Mouse (Mus musculus) forebrain, embryonic 11.5 days (tissue): ENCODE results near the gene Zfp429. TPM values are rescaled to one million over a fixed set of nuclear protein-coding genes. Genes with fewer than 3 reads are reported as not detected.
A peak's percentile ranks its signal among the peaks of the same experiment; 100 is the strongest.
"Not testable (repeated sequence)": the region's sequence is repeated elsewhere in the genome, so short reads cannot be mapped to it uniquely, and the experiment has no call there.

Experiments used
- ATAC-seq: fragments of 200-750 bp; cut with Nextera tagmentation; replicated peaks from 2 replicates; pipeline ENCODE4 v1.8.0; 2017; ENCODE audit warnings: moderate TSS enrichment; ENCODE audit not compliant: low FRiP score
- DNase-seq: peaks from one replicate; pipeline ENCODE4 v3.0.0-alpha.2; 2017; ENCODE audit warnings: low spot score
- H3K27ac ChIP-seq: fragments of 300-500 bp; sonication (generic); 2 replicates; pipeline ENCODE4 v1.5.1; 2014; ENCODE audit warnings: low read depth, low read length
- H3K27me3 ChIP-seq: fragments of 300-500 bp; sonication (generic); 2 replicates; pipeline ENCODE4 v1.6.1; 2014; ENCODE audit warnings: mild to moderate bottlenecking, low read length, mixed read lengths; ENCODE audit not compliant: control insufficient read depth, insufficient read depth
- H3K36me3 ChIP-seq: fragments of 300-500 bp; sonication (generic); 2 replicates; pipeline ENCODE4 v1.6.1; 2014; ENCODE audit warnings: mild to moderate bottlenecking, low read length, moderate library complexity, mixed read lengths; ENCODE audit not compliant: control insufficient read depth, insufficient read depth
- H3K4me1 ChIP-seq: fragments of 300-500 bp; sonication (generic); replicated peaks from 2 replicates; pipeline ENCODE4 v1.6.1; 2014; ENCODE audit warnings: low read length, mixed read lengths; ENCODE audit not compliant: control insufficient read depth, insufficient read depth
- H3K4me2 ChIP-seq: fragments of 300-500 bp; sonication (generic); 2 replicates; pipeline ENCODE4 v1.6.1; 2014; ENCODE audit warnings: low read depth, mild to moderate bottlenecking, low read length, moderate library complexity, mixed read lengths; ENCODE audit not compliant: severe bottlenecking
- H3K4me3 ChIP-seq: fragments of 300-500 bp; sonication (generic); 2 replicates; pipeline ENCODE4 v1.5.1; 2014; ENCODE audit warnings: low read depth, low read length
- H3K9ac ChIP-seq: fragments of 300-500 bp; sonication (generic); 2 replicates; pipeline ENCODE4 v1.6.1; 2014; ENCODE audit warnings: low read length
- H3K9me3 ChIP-seq: fragments of 300-500 bp; sonication (generic); 2 replicates; pipeline ENCODE4 v1.6.1; 2016; ENCODE audit warnings: low read length, mixed read lengths; ENCODE audit not compliant: control insufficient read depth
- WGBS: fragments of 180-500 bp; shearing (Covaris S2); extraction: QIAGEN DNeasy Blood & Tissue Kit; methylation state at CpG from one replicate; pipeline ENCODE4 v1.1.7; 2014; 5-methylcytosine and 5-hydroxymethylcytosine counted together
- polyA plus RNA-seq: library from polyadenylated mRNA; unstranded; fragments of >200 nt; fragmentation: Nextera tagmentation; extraction: Ambion mirVana; gene quantifications from 2 replicates; pipeline ENCODE4 v1.2.1, GENCODE M21; 2014

Gene Zfp429
- 3.7 and 4.4 TPM in 2 replicates for polyA plus RNA-seq

GRCm38 (mm10) chr13:67399183-67399903, at the start of gene Zfp429:
Gene Zfp429, minus strand, starts transcription at chr13:67399819.
- H3K27me3 ChIP-seq, H3K9me3 ChIP-seq, H3K36me3 ChIP-seq, H3K4me1 ChIP-seq, H3K27ac ChIP-seq: not testable (repeated sequence)
- 4% methylated on average over 14 of the region's 16 CpGs for WGBS
- H3K4me2 ChIP-seq: peak within 1 kb of the TSS; percentile 59
- H3K4me3 ChIP-seq: peak within 1 kb of the TSS; percentile 54
- DNase-seq (peak; percentile 78), ATAC-seq (peak; percentile 97)
- peak within 1 kb of the TSS; percentile 55 for H3K9ac ChIP-seq

DNA sequence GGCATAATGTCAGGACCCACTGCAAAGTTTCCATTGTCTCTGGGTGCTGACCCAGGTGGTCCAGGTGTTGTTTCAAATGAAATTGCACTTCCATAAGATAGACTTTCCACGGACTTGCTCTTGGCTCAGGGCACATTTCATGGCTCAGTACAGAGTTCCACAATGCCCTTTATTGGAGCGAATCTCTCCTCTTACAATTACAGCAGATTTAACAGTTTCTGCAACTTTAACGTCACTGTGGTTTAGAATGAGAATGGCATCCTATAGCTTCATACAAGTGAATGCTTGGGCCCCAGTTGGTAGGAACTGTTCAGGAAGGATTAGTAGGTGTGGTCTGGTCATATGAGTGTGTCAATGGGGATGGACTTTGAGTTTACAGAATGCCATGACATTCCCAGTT, 37.5 kb upstream of the Zfp429 start:
- H3K4me1 ChIP-seq, H3K27me3 ChIP-seq, DNase-seq, H3K4me3 ChIP-seq, H3K4me2 ChIP-seq, H3K9ac ChIP-seq, H3K36me3 ChIP-seq, H3K27ac ChIP-seq, H3K9me3 ChIP-seq, ATAC-seq: not testable (repeated sequence)
- WGBS: 80% methylated on average over 1 of the region's 3 CpGs

DNA sequence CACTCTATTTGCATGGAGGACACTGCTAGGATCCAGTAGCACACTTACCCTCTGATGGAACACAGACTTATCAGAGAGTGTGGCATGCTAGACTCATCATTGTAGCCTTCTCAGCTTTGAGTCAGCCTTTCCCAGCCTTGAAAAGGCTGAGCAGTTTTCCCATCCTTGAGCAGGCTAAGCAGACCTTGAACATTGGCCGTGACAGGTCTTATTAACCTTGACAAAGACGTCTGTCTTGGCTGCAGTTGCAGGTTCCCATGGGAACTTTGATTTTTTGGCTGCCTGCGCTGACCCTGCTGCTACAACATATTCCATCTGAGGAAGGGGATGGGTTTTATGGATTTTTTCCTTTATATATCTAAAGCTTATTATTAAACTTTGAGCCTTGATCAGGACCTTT, 28.5 kb upstream of the Zfp429 start:
- Histone ChIP-seq H3K9me3 (no peaks in the 10 kb centered on the region), H3K27ac (no peak overlapping the region), H3K4me2 (no peak overlapping the region), H3K9ac (no peak overlapping the region), H3K27me3 (no peaks in the 10 kb centered on the region), H3K36me3 (no peaks in the 10 kb centered on the region), H3K4me1 (no peaks in the 10 kb centered on the region), H3K4me3 (no peak overlapping the region)
- ATAC-seq (no peak), DNase-seq (no peak)
- WGBS: 76% methylated on average over 3 of the region's 3 CpGs

- not testable (repeated sequence) for ATAC-seq, H3K4me2 ChIP-seq, H3K36me3 ChIP-seq, H3K9me3 ChIP-seq, H3K27ac ChIP-seq, H3K27me3 ChIP-seq, H3K4me1 ChIP-seq, DNase-seq, H3K9ac ChIP-seq, H3K4me3 ChIP-seq
These were observed 26.1 kb upstream of the Zfp429 start for GRCm38 (mm10) chr13:67425699-67426098.

- not testable (repeated sequence) for H3K27ac ChIP-seq, H3K36me3 ChIP-seq, H3K9ac ChIP-seq, DNase-seq, H3K4me1 ChIP-seq, ATAC-seq, H3K27me3 ChIP-seq, H3K4me2 ChIP-seq, H3K4me3 ChIP-seq, H3K9me3 ChIP-seq
- WGBS: 84% methylated on average over 2 of the region's 2 CpGs
These were observed 22.9 kb upstream of the Zfp429 start for GRCm38 (mm10) chr13:67422532-67422931.

- H3K27me3 ChIP-seq: no peaks in the 10 kb centered on the region
- DNase-seq (peak; percentile 69), ATAC-seq (peak; percentile 82)
- 3% methylated on average over 22 of the region's 22 CpGs for WGBS
- no peaks in the 10 kb centered on the region for H3K9me3 ChIP-seq
- H3K9ac ChIP-seq: peak within 1 kb of the TSS; percentile 39
- no peak within 1 kb of the TSS for H3K27ac ChIP-seq
- no peaks in the 10 kb centered on the region for H3K36me3 ChIP-seq
- peak within 1 kb of the TSS; percentile 66 for H3K4me2 ChIP-seq
- peaks cover 4% of the 10 kb centered on the region; the same call in 1 of the 2 replicates for H3K4me1 ChIP-seq
- peak within 1 kb of the TSS; percentile 47 for H3K4me3 ChIP-seq
These were observed 21.7 kb upstream of the Zfp429 start, which contains the start of gene Zfp459 for GRCm38 (mm10) chr13:67421207-67421857. Gene Zfp459, minus strand, starts transcription at chr13:67421418.

DNA sequence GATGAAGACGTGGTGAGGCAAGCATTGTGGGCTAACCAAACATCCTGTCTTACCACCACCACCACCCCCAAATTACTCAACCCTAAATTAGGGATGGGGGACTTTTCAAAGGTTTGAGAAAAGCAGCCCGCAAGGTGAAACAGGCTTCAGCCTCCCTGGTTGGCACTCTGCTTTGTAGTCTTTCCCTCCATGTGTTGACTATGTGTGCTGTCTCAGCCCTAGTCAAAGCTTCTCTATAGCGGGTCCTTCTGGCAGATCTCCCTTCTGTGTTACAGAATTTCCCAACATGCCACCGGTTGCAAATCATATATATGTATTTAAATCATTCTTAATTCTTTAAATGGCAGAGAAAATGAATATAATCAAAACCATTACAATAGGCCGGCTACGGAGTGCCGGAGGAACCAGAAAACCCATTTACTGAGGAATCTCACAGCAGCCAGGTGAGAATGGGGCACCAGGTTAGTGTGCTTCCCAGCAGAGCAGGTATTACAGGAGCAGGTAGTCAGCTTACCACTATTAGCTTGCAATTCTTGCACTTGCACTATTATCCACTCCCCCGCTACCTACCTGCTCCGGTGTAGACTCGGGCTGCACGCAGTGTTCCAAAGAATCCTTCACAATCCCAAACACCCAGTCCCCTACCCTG, 21.1 kb upstream of the Zfp429 start:
- WGBS: 34% methylated on average over 11 of the region's 11 CpGs

GRCm38 (mm10) chr13:67416811-67417210, 17.2 kb upstream of the Zfp429 start:
- ATAC-seq (no peak), DNase-seq (no peak)
- 88% methylated on average over 3 of the region's 3 CpGs for WGBS

More for the DNA sequence above, 21.1 kb upstream of the Zfp429 start:
- Histone ChIP-seq H3K27ac (no peak overlapping the region), H3K4me3 (peak overlapping the region; percentile 47), H3K4me1 (peaks cover 4% of the 10 kb centered on the region; the same call in 1 of the 2 replicates), H3K27me3 (no peaks in the 10 kb centered on the region), H3K9me3 (no peaks in the 10 kb centered on the region), H3K36me3 (no peaks in the 10 kb centered on the region), H3K4me2 (peak overlapping the region; percentile 66), H3K9ac (peak overlapping the region; percentile 39)
- DNase-seq: no peak
- ATAC-seq: no peak; the same call in 1 of the 2 replicates

More at GRCm38 (mm10) chr13:67416811-67417210, 17.2 kb upstream of the Zfp429 start:
- Histone ChIP-seq H3K4me2 (no peak overlapping the region), H3K4me1 (peaks cover 4% of the 10 kb centered on the region; the same call in 1 of the 2 replicates), H3K4me3 (no peak overlapping the region), H3K27me3 (no peaks in the 10 kb centered on the region), H3K27ac (no peak overlapping the region), H3K9me3 (no peaks in the 10 kb centered on the region), H3K9ac (no peak overlapping the region), H3K36me3 (no peaks in the 10 kb centered on the region)
